Mouse (Mus musculus) adrenal gland, postnatal 10 days (tissue): ENCODE measurements at regions not wholly inside any gene's neighbourhood (a gene's known extent, or its start where the extent isn't known, plus 50 kb on each side); places are given as distances from the start of the nearest gene placed in this dataset.

Source experiments
- DNase-seq: peaks from one replicate; pipeline ENCODE4 v3.0.0; 2021; ENCODE audit warnings: mixed read lengths

GRCm38 (mm10) chr1:102628061-102628460 lies 2140.3 kb upstream of the Cdh20 start:
- peak; percentile 100 for DNase-seq

- no peak for DNase-seq
Observed at GRCm38 (mm10) chr1:102644379-102644778, 2123.9 kb upstream of the Cdh20 start.

GRCm38 (mm10) chr1:102687367-102688070 lies 2080.8 kb upstream of the Cdh20 start:
- no peak for DNase-seq

- no peak for DNase-seq
Observed at GRCm38 (mm10) chr1:102716459-102716858, 2051.9 kb upstream of the Cdh20 start.

- DNase-seq = no peak
Observed at GRCm38 (mm10) chr1:102733991-102734390, 2034.3 kb upstream of the Cdh20 start.

GRCm38 (mm10) chr1:102735392-102735791 lies 2032.9 kb upstream of the Cdh20 start:
- no peak for DNase-seq

GRCm38 (mm10) chr1:102757941-102758340 lies 2010.4 kb upstream of the Cdh20 start:
- no peak for DNase-seq
